Mouse (Mus musculus) midbrain, postnatal 0 days (tissue): Measurements from ENCODE around the gene Dynlt1f. TPM values are rescaled to one million over a fixed set of nuclear protein-coding genes. Genes with fewer than 3 reads are reported as not detected.
"Not testable (repeated sequence)": the region's sequence is repeated elsewhere in the genome, so short reads cannot be mapped to it uniquely, and the experiment has no call there.

Experiments
- ATAC-seq: fragments of 200-750 bp; cut with Nextera tagmentation; 2 replicates; pipeline ENCODE4 v1.8.0; 2017; ENCODE audit warnings: moderate number of reproducible peaks, mild to moderate bottlenecking, moderate TSS enrichment, moderate library complexity; ENCODE audit not compliant: low FRiP score
- DNase-seq: peaks from one replicate; pipeline ENCODE4 v3.0.0-alpha.2; 2015; ENCODE audit warnings: low spot score
- H3K27ac ChIP-seq: fragments of 300-500 bp; sonication (generic); 2 replicates; pipeline ENCODE4 v1.5.1; 2014; ENCODE audit warnings: low read depth, mild to moderate bottlenecking, low read length, mixed read lengths
- H3K27me3 ChIP-seq: fragments of 300-500 bp; sonication (generic); 2 replicates; pipeline ENCODE4 v1.6.1; 2014; ENCODE audit warnings: low read length, control low read depth, mixed read lengths; ENCODE audit not compliant: insufficient read depth
- H3K36me3 ChIP-seq: fragments of 300-500 bp; sonication (generic); 2 replicates; pipeline ENCODE4 v1.6.1; 2014; ENCODE audit warnings: low read length, control low read depth, mixed read lengths; ENCODE audit not compliant: insufficient read depth
- H3K4me1 ChIP-seq: fragments of 300-500 bp; sonication (generic); 2 replicates; pipeline ENCODE4 v1.6.1; 2014; ENCODE audit warnings: mild to moderate bottlenecking, control low read depth, antibody characterized with exemption, low read length, mixed read lengths; ENCODE audit not compliant: insufficient read depth
- H3K4me2 ChIP-seq: fragments of 300-500 bp; sonication (generic); 2 replicates; pipeline ENCODE4 v1.6.1; 2014; ENCODE audit warnings: low read depth, mild to moderate bottlenecking, low read length, mixed read lengths; ENCODE audit not compliant: poor library complexity, severe bottlenecking
- H3K4me3 ChIP-seq: fragments of 300-500 bp; sonication (generic); 2 replicates; pipeline ENCODE4 v1.5.1; 2014; ENCODE audit warnings: low read depth, mild to moderate bottlenecking, low read length, moderate library complexity
- H3K9ac ChIP-seq: fragments of 300-500 bp; sonication (generic); replicated peaks from 2 replicates; pipeline ENCODE4 v1.6.1; 2014; ENCODE audit warnings: mild to moderate bottlenecking, low read length, moderate library complexity, mixed read lengths; ENCODE audit not compliant: poor library complexity, severe bottlenecking
- H3K9me3 ChIP-seq: fragments of 300-500 bp; sonication (generic); 2 replicates; pipeline ENCODE4 v1.6.1; 2016; ENCODE audit warnings: low read length, control low read depth
- WGBS: fragments of 180-500 bp; shearing (Covaris S2); extraction: QIAGEN DNeasy Blood & Tissue Kit; methylation state at CpG from one replicate; pipeline ENCODE4 v1.1.7; 2014; 5-methylcytosine and 5-hydroxymethylcytosine counted together
- polyA plus RNA-seq: library from polyadenylated mRNA; unstranded; fragments of >200 nt; fragmentation: Nextera tagmentation; extraction: Ambion mirVana; gene quantifications from 2 replicates; pipeline ENCODE4 v1.2.1, GENCODE M21; 2015
- total RNA-seq: library from RNA; depleted of rRNA; stranded (reverse); fragments of >200 nt; gene quantifications from 2 replicates; pipeline ENCODE4 v1.2.3, GENCODE M21; 2014

Gene Dynlt1f
- total and polyA plus RNA-seq, 2 experiments from 2014 or later = 140 to 274 TPM

GRCm38 (mm10) chr17:6644210-6644609 is 11.5 kb downstream of the Dynlt1f start:
- not testable (repeated sequence) for H3K4me1 ChIP-seq, H3K9ac ChIP-seq, H3K27ac ChIP-seq, H3K36me3 ChIP-seq, H3K4me2 ChIP-seq, DNase-seq, ATAC-seq, H3K9me3 ChIP-seq, H3K27me3 ChIP-seq, H3K4me3 ChIP-seq
- 93% methylated on average over 7 of the region's 9 CpGs for WGBS

- H3K9ac ChIP-seq, H3K27ac ChIP-seq, H3K4me1 ChIP-seq, H3K36me3 ChIP-seq, H3K4me3 ChIP-seq, ATAC-seq, H3K9me3 ChIP-seq, H3K4me2 ChIP-seq, DNase-seq, H3K27me3 ChIP-seq: not testable (repeated sequence)
- 92% methylated on average over 14 of the region's 14 CpGs for WGBS
Observed at GRCm38 (mm10) chr17:6640771-6641429, 14.8 kb downstream of the Dynlt1f start.

DNA sequence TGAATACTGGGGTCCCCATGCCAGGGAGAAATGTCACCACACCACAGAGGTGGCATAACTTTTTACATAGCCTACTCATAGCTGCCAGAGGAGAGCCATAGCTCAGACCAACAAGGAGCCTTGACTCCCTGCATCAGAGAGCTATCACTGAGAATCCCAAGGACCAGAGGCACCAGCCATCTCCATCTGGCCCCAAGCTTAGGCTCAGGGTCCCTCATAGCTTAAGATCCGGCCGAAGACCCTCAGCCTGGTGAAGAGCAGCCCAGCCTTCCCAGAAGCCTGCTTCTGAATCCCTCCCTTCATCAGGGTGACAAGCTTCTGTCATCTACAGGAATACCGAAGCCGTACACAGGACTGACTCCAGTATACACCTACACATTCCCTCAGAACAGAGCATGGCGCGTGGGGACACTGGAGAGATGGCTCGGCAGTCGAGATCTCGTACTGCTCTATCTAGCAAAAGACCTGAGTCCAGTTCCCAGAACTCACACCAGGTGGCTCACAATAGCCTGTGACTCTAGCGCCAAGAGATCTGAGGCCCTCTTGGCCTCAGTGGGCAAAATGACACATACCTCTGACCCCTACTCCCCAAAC is 15.6 kb downstream of the Dynlt1f start:
- H3K4me3 ChIP-seq, H3K4me2 ChIP-seq, ATAC-seq, H3K36me3 ChIP-seq, H3K9ac ChIP-seq, DNase-seq, H3K4me1 ChIP-seq, H3K27me3 ChIP-seq, H3K27ac ChIP-seq, H3K9me3 ChIP-seq: not testable (repeated sequence)
- WGBS = 86% methylated on average over 10 of the region's 10 CpGs

DNA sequence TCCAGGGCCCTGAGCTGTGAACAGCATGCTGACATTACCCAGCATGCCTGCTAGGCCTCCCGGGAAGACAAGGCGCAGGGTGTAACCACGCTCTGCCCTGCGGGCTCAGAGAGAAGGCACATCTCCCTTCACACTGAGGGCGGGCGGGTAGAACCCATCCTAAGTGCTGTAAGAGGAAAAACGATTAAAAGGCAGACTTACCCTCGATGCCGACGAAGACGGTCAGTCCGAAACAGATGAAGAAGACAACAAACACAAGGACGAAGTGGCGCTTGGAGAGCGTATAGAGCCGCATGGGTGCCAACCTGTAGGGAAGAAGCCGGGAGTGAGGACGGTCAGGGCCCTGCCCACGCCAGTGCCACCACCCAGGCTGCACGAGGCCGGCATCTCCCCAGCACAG is 16.2 kb downstream of the Dynlt1f start:
- not testable (repeated sequence) for H3K4me1 ChIP-seq, DNase-seq, H3K4me2 ChIP-seq, ATAC-seq, H3K4me3 ChIP-seq, H3K27ac ChIP-seq, H3K27me3 ChIP-seq, H3K9me3 ChIP-seq, H3K36me3 ChIP-seq, H3K9ac ChIP-seq
- 94% methylated on average over 15 of the region's 21 CpGs for WGBS

DNA sequence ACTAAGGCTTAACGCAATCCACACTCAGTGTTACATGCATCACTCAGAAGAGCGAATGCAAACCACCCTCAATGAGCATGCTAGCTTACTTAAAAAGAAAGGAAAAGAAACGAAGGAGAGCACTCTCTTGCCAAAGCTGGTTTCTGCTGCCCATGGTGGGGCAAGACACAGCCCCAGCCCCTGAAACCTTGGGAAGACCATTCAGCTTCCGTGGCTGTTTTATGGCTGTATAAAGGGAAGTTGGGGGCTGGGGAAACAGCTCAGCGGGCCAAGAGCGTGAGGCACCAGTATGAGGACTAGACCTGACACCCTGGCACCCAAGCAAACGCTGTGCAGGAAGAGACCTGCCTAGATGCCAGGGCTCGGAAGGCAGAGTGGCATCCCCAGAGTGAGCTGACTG is 17.3 kb downstream of the Dynlt1f start:
- not testable (repeated sequence) for H3K4me3 ChIP-seq, H3K9ac ChIP-seq, ATAC-seq, H3K27ac ChIP-seq, H3K9me3 ChIP-seq, H3K36me3 ChIP-seq, DNase-seq, H3K4me2 ChIP-seq, H3K27me3 ChIP-seq, H3K4me1 ChIP-seq
- WGBS = 61% methylated on average over 8 of the region's 8 CpGs

- not testable (repeated sequence) for H3K27ac ChIP-seq, H3K4me3 ChIP-seq, H3K27me3 ChIP-seq, H3K4me1 ChIP-seq, DNase-seq, H3K36me3 ChIP-seq, ATAC-seq, H3K4me2 ChIP-seq, H3K9ac ChIP-seq, H3K9me3 ChIP-seq
- WGBS = 97% methylated on average over 4 of the region's 4 CpGs
Observed at GRCm38 (mm10) chr17:6637434-6637833, 18.3 kb downstream of the Dynlt1f start.
